Mouse (Mus musculus) ES-E14 (cell line): ENCODE data around the gene Aco2. TPM values are rescaled to one million over a fixed set of nuclear protein-coding genes. Genes with fewer than 3 reads are reported as not detected.
A peak's percentile ranks its signal among the peaks of the same experiment; 100 is the strongest.

Source experiments
- DNase-seq: peaks from one replicate; pipeline ENCODE4 v3.0.0-alpha.2; 2013; ENCODE audit warnings: low read depth, low spot score
- H3K27ac ChIP-seq: 2 replicates; pipeline ENCODE4 v1.5.1; 2012; ENCODE audit warnings: low read depth, mild to moderate bottlenecking, low read length, moderate library complexity, mixed read lengths; ENCODE audit not compliant: poor library complexity, insufficient read depth, severe bottlenecking
- H3K36me3 ChIP-seq: 2 replicates; pipeline ENCODE4 v1.6.1; 2012; ENCODE audit warnings: mild to moderate bottlenecking, low read length, moderate library complexity, mixed read lengths; ENCODE audit not compliant: control insufficient read depth, poor library complexity, insufficient read depth, severe bottlenecking
- H3K4me1 ChIP-seq, 2 experiments: fragments of 150-350 bp in 1 of 2; sonication (generic) in 1 of 2; 2 replicates each; pipeline ENCODE4 v1.6.1; 2012; ENCODE audit warnings: low read length in 2 of 2, mild to moderate bottlenecking in 1 of 2, mixed read lengths in 1 of 2; ENCODE audit not compliant: control insufficient read depth in 2 of 2, insufficient read depth in 2 of 2, poor library complexity in 1 of 2
- H3K4me3 ChIP-seq, 2 experiments: fragments of 150-350 bp in 1 of 2; sonication (generic) in 1 of 2; 2 replicates each; pipeline ENCODE4 v1.5.1; 2012; ENCODE audit warnings: low read length in 2 of 2, low read depth in 1 of 2, mild to moderate bottlenecking in 1 of 2, mixed read lengths in 1 of 2; ENCODE audit not compliant: insufficient read depth in 1 of 2, poor library complexity in 1 of 2, severe bottlenecking in 1 of 2
- H3K9ac ChIP-seq: 2 replicates; pipeline ENCODE4 v1.6.1; 2012; ENCODE audit warnings: low read depth, mild to moderate bottlenecking, low read length, mixed read lengths; ENCODE audit not compliant: poor library complexity, insufficient read depth, severe bottlenecking
- H3K9me3 ChIP-seq: fragments of 150-350 bp; sonication (generic); 2 replicates; pipeline ENCODE4 v1.6.1; 2012; ENCODE audit warnings: low read depth, mild to moderate bottlenecking, low read length; ENCODE audit not compliant: control insufficient read depth, insufficient read depth
- CHD2 ChIP-seq: IDR thresholded peaks from 2 replicates; pipeline ENCODE4 v1.6.1; 2014; ENCODE audit warnings: mild to moderate bottlenecking, low read depth, low read length, inconsistent platforms
- HCFC1 ChIP-seq: IDR thresholded peaks from 2 replicates; pipeline ENCODE4 v1.6.1; 2012; ENCODE audit warnings: low read length, inconsistent platforms, borderline replicate concordance; ENCODE audit not compliant: insufficient read depth
- MAFK ChIP-seq: IDR thresholded peaks from 2 replicates; pipeline ENCODE4 v1.6.1; 2014; ENCODE audit warnings: mild to moderate bottlenecking, low read depth, low read length, inconsistent platforms; ENCODE audit not compliant: insufficient read depth
- ZC3H11A ChIP-seq: IDR thresholded peaks from 2 replicates; pipeline ENCODE4 v1.6.1; 2012; ENCODE audit warnings: low read depth, mild to moderate bottlenecking, inconsistent platforms, low read length, borderline replicate concordance
- ZNF384 ChIP-seq: IDR thresholded peaks from 2 replicates; pipeline ENCODE4 v1.6.1; 2012; ENCODE audit warnings: low read depth, low read length, inconsistent platforms
- in situ Hi-C, 2 experiments: fragments of 600-800 bp; cut with MboI; formaldehyde crosslinking; loops; one replicate each; pipeline ENCODE4 v1.15.1; 2025; ENCODE audit warnings: low sequenced_read_pairs in 2 of 2, inconsistent platforms in 1 of 2; ENCODE audit not compliant: unreplicated experiment in 2 of 2
- total RNA-seq: library from RNA; depleted of rRNA; stranded (reverse); fragments of 300-350 nt; gene quantifications from 2 replicates; pipeline ENCODE4 v1.2.3, GENCODE M21; 2012

Aco2 gene
- total RNA-seq, 1 experiment: 444 TPM

DNA sequence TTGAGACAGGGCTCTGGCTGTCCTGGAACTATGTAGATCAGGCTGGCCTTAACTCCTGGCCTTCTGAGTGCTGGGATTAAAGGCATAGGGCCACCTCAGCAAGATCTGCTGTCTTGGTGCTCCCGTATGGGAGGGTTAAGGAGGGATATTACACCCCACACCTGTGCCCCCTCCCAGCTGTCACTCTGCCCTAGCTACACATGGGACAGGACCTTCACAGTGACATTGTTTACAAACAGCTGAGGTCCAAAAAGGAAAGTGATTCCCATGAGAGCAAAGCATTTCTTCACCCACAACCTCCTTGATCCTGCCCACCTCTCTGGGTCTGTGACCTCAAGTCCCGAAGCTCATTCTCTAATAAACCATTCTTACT is 42.9 kb upstream of the Aco2 start:
- H3K9me3 ChIP-seq: no peaks in the 10 kb centered on the region
- in situ Hi-C loops: no loop called here
- no peak for DNase-seq
- no peaks in the 10 kb centered on the region for H3K4me1 ChIP-seq
- no peak overlapping the region for H3K27ac ChIP-seq
- TF ChIP-seq CHD2 (no peak), HCFC1 (no peak), ZNF384 (no peak), MAFK (no peak)
- H3K4me3 ChIP-seq: no peak overlapping the region
- H3K9ac ChIP-seq: no peak overlapping the region
- peaks cover 5% of the 10 kb centered on the region; the same call in 1 of the 2 replicates for H3K36me3 ChIP-seq

DNA sequence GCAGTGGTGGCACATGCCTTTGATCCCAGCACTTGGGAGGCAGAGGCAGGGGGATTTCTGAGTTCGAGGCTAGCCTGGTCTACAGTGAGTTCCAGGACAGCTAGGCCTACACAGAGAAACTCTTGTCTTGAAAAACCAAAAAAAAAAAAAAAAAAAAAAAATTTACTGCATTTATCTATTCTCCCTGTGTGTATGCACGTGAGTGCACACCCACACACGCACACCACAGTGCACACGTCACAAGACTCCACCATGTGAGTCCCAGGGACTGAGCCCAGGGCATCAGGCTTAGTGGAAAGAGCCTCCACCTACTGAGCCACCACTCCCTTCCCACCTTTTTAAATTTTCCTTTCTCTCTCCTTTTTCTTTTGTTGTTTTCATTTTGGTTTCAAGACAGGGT is 41.6 kb upstream of the Aco2 start:
- Histone ChIP-seq H3K9ac (no peak overlapping the region), H3K4me3 (peak overlapping the region in 1 of 2 experiments; percentile 64; a peak in 1 of 4 replicates), H3K4me1 (no peaks in the 10 kb centered on the region; a peak in 1 of 4 replicates), H3K27ac (no peak overlapping the region), H3K36me3 (peaks cover 3% of the 10 kb centered on the region; the same call in 1 of the 2 replicates), H3K9me3 (no peaks in the 10 kb centered on the region)
- TF ChIP-seq MAFK (no peak), CHD2 (no peak), ZC3H11A (no peak)
- in situ Hi-C loops: no loop called here
- DNase-seq: no peak

DNA sequence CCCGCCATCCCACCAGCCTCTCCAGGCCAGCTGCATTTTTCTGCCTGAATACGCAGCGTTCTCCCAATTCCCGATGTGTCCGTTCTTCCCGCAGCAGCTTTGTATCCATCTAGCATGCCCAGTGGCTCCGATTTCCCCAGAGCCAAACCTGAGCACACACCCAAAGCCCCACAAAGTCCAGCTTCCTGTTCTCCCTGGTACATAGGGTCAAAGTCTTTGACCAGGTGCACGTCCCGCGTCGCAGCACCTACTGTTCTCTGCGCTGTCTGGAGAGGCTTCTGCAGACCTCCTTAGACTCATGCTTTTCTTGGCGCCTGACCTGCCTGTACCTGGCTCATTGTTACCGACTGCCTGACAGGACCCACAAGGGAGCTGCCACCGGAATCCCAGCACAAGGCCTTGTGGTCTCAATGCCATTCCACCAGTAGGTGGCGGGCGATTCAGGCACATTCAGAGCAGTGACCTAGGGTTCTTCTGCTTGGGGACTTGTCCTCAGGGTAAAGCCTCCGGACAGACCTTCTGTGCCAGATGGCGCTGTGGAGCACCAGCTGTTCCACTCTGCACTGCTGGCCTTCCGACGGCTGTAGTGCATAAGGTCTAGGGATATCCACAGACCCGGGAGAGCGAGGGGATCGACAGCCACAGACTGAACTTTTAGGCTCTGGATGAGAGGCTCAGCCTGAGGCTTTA is 40.8 kb upstream of the Aco2 start:
- TF ChIP-seq CHD2: no peak
- peak; percentile 69; the same call in 1 of the 2 replicates for TF ChIP-seq HCFC1
- peak; percentile 71 for TF ChIP-seq ZC3H11A
- TF ChIP-seq MAFK: no peak
- no peak for TF ChIP-seq ZNF384
- H3K9ac ChIP-seq: peak overlapping the region; percentile 36; the same call in 1 of the 2 replicates
- H3K36me3 ChIP-seq: peaks cover 3% of the 10 kb centered on the region; the same call in 1 of the 2 replicates
- H3K27ac ChIP-seq: no peak overlapping the region
- peak; percentile 98 for DNase-seq
- in situ Hi-C loops: no loop called here
- H3K4me1 ChIP-seq: peaks cover 0 to 2% of the 10 kb centered on the region in 2 experiments; a peak in 1 of 4 replicates
- H3K9me3 ChIP-seq: no peaks in the 10 kb centered on the region
- H3K4me3 ChIP-seq: peak overlapping the region; percentile 35 to 64

DNA sequence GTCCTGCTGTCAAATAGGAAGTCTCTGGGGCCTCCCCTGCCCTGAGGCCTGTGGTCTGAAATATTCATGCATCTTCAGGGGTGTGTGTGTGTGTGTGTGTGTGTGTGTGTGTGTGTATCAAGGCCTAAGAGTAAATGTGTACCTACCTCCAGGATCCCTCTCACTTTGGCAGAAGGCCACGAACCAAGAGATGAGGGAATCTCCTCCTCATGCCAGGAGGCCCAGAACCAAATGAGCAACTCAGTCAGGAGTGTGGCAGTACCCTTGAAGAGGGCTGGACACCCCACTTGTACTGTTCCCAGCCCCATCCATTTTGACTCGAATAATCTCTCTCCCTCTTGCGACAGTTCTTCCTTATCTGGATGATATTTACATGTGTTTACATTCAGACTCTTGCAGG is 39.9 kb upstream of the Aco2 start:
- H3K27ac ChIP-seq: no peak overlapping the region
- H3K9me3 ChIP-seq: no peaks in the 10 kb centered on the region
- no peak overlapping the region for H3K4me3 ChIP-seq
- peaks cover 0 to 5% of the 10 kb centered on the region in 2 experiments; a peak in 1 of 4 replicates for H3K4me1 ChIP-seq
- in situ Hi-C loops: no loop called here
- TF ChIP-seq HCFC1 (no peak), ZNF384 (no peak), MAFK (no peak), CHD2 (no peak), ZC3H11A (no peak)
- no peak overlapping the region for H3K9ac ChIP-seq
- H3K36me3 ChIP-seq: peaks cover 3% of the 10 kb centered on the region; the same call in 1 of the 2 replicates
- DNase-seq: no peak
